Mouse (Mus musculus) left cerebral cortex, postnatal 14 days (tissue): Measurements from ENCODE around the gene Gpr25. TPM values are rescaled to one million over a fixed set of nuclear protein-coding genes. Genes with fewer than 3 reads are reported as not detected.

Experiments
- DNase-seq, 2 experiments: peaks; one replicate each; pipeline ENCODE4 v3.0.0; 2021 to 2022; ENCODE audit warnings: low spot score in 2 of 2, mixed read lengths in 1 of 2
- intact Hi-C: fragments of 180-260 bp; cut with DNase I; formaldehyde crosslinking; loops from one replicate; pipeline ENCODE4 v1.15.1; 2025
- total RNA-seq, 2 experiments: library from RNA; stranded (reverse); gene quantifications; 2 replicates each; pipeline ENCODE4 v1.2.3; 2021

The Gpr25 gene
- total RNA-seq, 2 experiments from 2014 or later, result 5.9 to 9.5 TPM

- intact Hi-C loops, result no loop called here
- DNase-seq, result no peak
Observed at GRCm38 (mm10) chr1:136238495-136238894, 22.2 kb downstream of the Gpr25 start.

GRCm38 (mm10) chr1:136234595-136235092 lies 26.0 kb downstream of the Gpr25 start:
- no peak for DNase-seq
- intact Hi-C loops, result no loop called here

GRCm38 (mm10) chr1:136233892-136234594 lies 26.6 kb downstream of the Gpr25 start, which contains the start of gene Inava:
TSS of gene Inava (minus strand) at chr1:136234264.
- intact Hi-C loops, result no loop called here
- peak; percentile 36 to 41 for DNase-seq

- intact Hi-C loops, result no loop called here
- no peak for DNase-seq
Observed at GRCm38 (mm10) chr1:136232986-136233790, 27.5 kb downstream of the Gpr25 start.

- intact Hi-C loops, result no loop called here
- DNase-seq, result no peak
Observed at GRCm38 (mm10) chr1:136232285-136232926, 28.3 kb downstream of the Gpr25 start.

GRCm38 (mm10) chr1:136231596-136231995 lies 29.1 kb downstream of the Gpr25 start:
- intact Hi-C loops, result no loop called here
- DNase-seq, result no peak

- no peak for DNase-seq
- intact Hi-C loops, result no loop called here
Observed at GRCm38 (mm10) chr1:136230201-136230600, 30.5 kb downstream of the Gpr25 start.

- DNase-seq, result no peak
- intact Hi-C loops, result no loop called here
Observed at GRCm38 (mm10) chr1:136229040-136229373, 31.7 kb downstream of the Gpr25 start.

GRCm38 (mm10) chr1:136228328-136229039 lies 32.2 kb downstream of the Gpr25 start:
- intact Hi-C loops, result no loop called here
- DNase-seq, result no peak

- no peak for DNase-seq
- intact Hi-C loops, result no loop called here
Observed at GRCm38 (mm10) chr1:136227870-136228269, 32.8 kb downstream of the Gpr25 start.

GRCm38 (mm10) chr1:136226626-136227025 lies 34.0 kb downstream of the Gpr25 start:
- intact Hi-C loops, result no loop called here

GRCm38 (mm10) chr1:136225846-136226245 lies 34.8 kb downstream of the Gpr25 start:
- intact Hi-C loops, result no loop called here
- no peak for DNase-seq

More at GRCm38 (mm10) chr1:136226626-136227025, 34.0 kb downstream of the Gpr25 start:
- no peak for DNase-seq

GRCm38 (mm10) chr1:136223758-136224342 lies 36.8 kb downstream of the Gpr25 start:
- no peak for DNase-seq
- intact Hi-C loops, result no loop called here

GRCm38 (mm10) chr1:136222386-136222785 lies 38.3 kb downstream of the Gpr25 start:
- no peak for DNase-seq
- intact Hi-C loops, result no loop called here

GRCm38 (mm10) chr1:136220037-136220871 lies 40.4 kb downstream of the Gpr25 start:
- intact Hi-C loops, result no loop called here
- DNase-seq, result no peak

GRCm38 (mm10) chr1:136214304-136214703 lies 46.4 kb downstream of the Gpr25 start:
- no peak for DNase-seq
- intact Hi-C loops, result loop anchor here (5.0 kb wide), 1 partner anchor 42 kb away; no protein-coding TSS in a partner anchor

GRCm38 (mm10) chr1:136212803-136213202 lies 47.9 kb downstream of the Gpr25 start, which contains the start of gene Mroh3:
TSS of gene Mroh3 (minus strand) at chr1:136212828.
- DNase-seq, result peak; percentile 20 to 44

More at GRCm38 (mm10) chr1:136212803-136213202, 47.9 kb downstream of the Gpr25 start, which contains the start of gene Mroh3:
- intact Hi-C loops, result loop anchor here (5.0 kb wide), 1 partner anchor 41 kb away; no protein-coding TSS in a partner anchor
